13 mouse cellular contexts compared by ENCODE assay signal in genomic region chr17:28000851-28001250, GRCm38 (mm10).
A peak's percentile ranks its signal among the peaks of the same experiment; 100 is the strongest.
DNase-seq lines count a peak whose midpoint lies in the region; ATAC-seq and TF ChIP-seq lines count a peak whose summit lies in the region.
"Had no signal": no experiment of that assay in that cellular context is flagged by ENCODE, and none has a peak within 500 bp of the region (broad histone marks: within the 10 kb centered on the region; RNA-seq: fewer than 3 reads in every experiment).

No protein-coding gene starts in this region.

- no peaks in the 10 kb centered on the region for H3K27me3 ChIP-seq in forebrain, postnatal 0 days (ENCODE audit: insufficient read depth, low read length)
- H3K27me3 ChIP-seq in forebrain, embryonic 16.5 days (replicated peaks; ENCODE audit: control insufficient read depth, insufficient read depth, low read length): no peaks in the 10 kb centered on the region
- H3K27me3 ChIP-seq in limb, embryonic 12.5 days: no peaks in the 10 kb centered on the region
- H3K27me3 ChIP-seq: heart, embryonic 15.5 days; midbrain, embryonic 12.5 days had no signal

- DNase-seq in forebrain, postnatal 0 days: no peak
- DNase-seq in lung, postnatal 36 days: peak; percentile 25
- no peak for DNase-seq in lung, postnatal 14 days
- peak; percentile 61 for DNase-seq in brain, embryonic 14.5 days (ENCODE audit: low read depth)
- no peak for DNase-seq in frontal cortex, adult 2 months (ENCODE audit: extremely low spot score in 1 of 2, low spot score in 1 of 2)
- DNase-seq: cerebellum, adult 18-20 months; kidney, postnatal 10 days; thymus, postnatal 36 days had no signal

- H3K4me2 ChIP-seq in forebrain, postnatal 0 days (ENCODE audit: low read depth): no peak overlapping the region
- no peak overlapping the region for H3K4me2 ChIP-seq in forebrain, embryonic 16.5 days (ENCODE audit: low read length)
- no peak overlapping the region for H3K4me2 ChIP-seq in limb, embryonic 12.5 days
- H3K4me2 ChIP-seq: heart, embryonic 15.5 days; midbrain, embryonic 12.5 days had no signal

- H3K4me1 ChIP-seq in forebrain, postnatal 0 days (ENCODE audit: insufficient read depth): no peaks in the 10 kb centered on the region
- peaks cover 10% of the 10 kb centered on the region for H3K4me1 ChIP-seq in forebrain, embryonic 16.5 days (replicated peaks; ENCODE audit: control insufficient read depth, insufficient read depth, low read length)
- peaks cover 55% of the 10 kb centered on the region for H3K4me1 ChIP-seq in limb, embryonic 12.5 days (replicated peaks)

- TF ChIP-seq POLR2A in brain, embryonic 14.5 days (IDR thresholded peaks at IDR 0.05; ENCODE audit: borderline replicate concordance, extremely low read depth, insufficient read depth, insufficient read length, poor library complexity, severe bottlenecking): no peak

- H3K9ac ChIP-seq in forebrain, postnatal 0 days: no peak overlapping the region
- H3K9ac ChIP-seq in forebrain, embryonic 16.5 days (replicated peaks; ENCODE audit: low read depth, low read length): no peak overlapping the region
- H3K9ac ChIP-seq in limb, embryonic 12.5 days (replicated peaks): no peak overlapping the region
- H3K9ac ChIP-seq: heart, embryonic 15.5 days had no signal

- TF ChIP-seq CTCF in forebrain, postnatal 0 days (IDR thresholded peaks at IDR 0.05; ENCODE audit: low read depth): no peak
- no peak for TF ChIP-seq CTCF in brain, embryonic 14.5 days (IDR thresholded peaks at IDR 0.05; ENCODE audit: borderline replicate concordance, extremely low read depth, insufficient read depth, insufficient read length)

- 34% methylated on average over 1 of the region's 1 CpGs for WGBS in forebrain, postnatal 0 days
- WGBS in forebrain, embryonic 16.5 days: 33% methylated on average over 1 of the region's 1 CpGs
- WGBS in limb, embryonic 12.5 days: 52% methylated on average over 1 of the region's 1 CpGs

- peak; percentile 45; the same call in 1 of the 2 replicates for ATAC-seq in forebrain, postnatal 0 days
- ATAC-seq in forebrain, embryonic 16.5 days: no peak
- 0 out of 2 replicates have a peak, but pooled peaks have one; percentile 18 for ATAC-seq in limb, embryonic 12.5 days (ENCODE audit: insufficient number of reproducible peaks, insufficient read depth, low FRiP score, low TSS enrichment, low read depth)
- ATAC-seq in inflammation-experienced regulatory T-cells, adult 6 months: no peak

- H3K4me3 ChIP-seq in forebrain, postnatal 0 days (ENCODE audit: low read depth, low read length): no peak overlapping the region
- no peak overlapping the region for H3K4me3 ChIP-seq in forebrain, embryonic 16.5 days (replicated peaks; ENCODE audit: low read length)
- no peak overlapping the region for H3K4me3 ChIP-seq in limb, embryonic 12.5 days (replicated peaks)
- H3K4me3 ChIP-seq: heart, embryonic 15.5 days; midbrain, embryonic 12.5 days had no signal

- H3K36me3 ChIP-seq in forebrain, postnatal 0 days (ENCODE audit: insufficient read depth): peaks cover 13% of the 10 kb centered on the region
- H3K36me3 ChIP-seq in forebrain, embryonic 16.5 days (ENCODE audit: control insufficient read depth, insufficient read depth): peaks cover 8% of the 10 kb centered on the region; the same call in 1 of the 2 replicates
- peaks cover 35% of the 10 kb centered on the region for H3K36me3 ChIP-seq in limb, embryonic 12.5 days

- no peak overlapping the region for H3K27ac ChIP-seq in forebrain, postnatal 0 days (ENCODE audit: low read depth, low read length)
- H3K27ac ChIP-seq in forebrain, embryonic 16.5 days (ENCODE audit: low read length): no peak overlapping the region
- peak overlapping the region; percentile 81 for H3K27ac ChIP-seq in limb, embryonic 12.5 days
- H3K27ac ChIP-seq: heart, embryonic 15.5 days; midbrain, embryonic 12.5 days had no signal

- no peaks in the 10 kb centered on the region for H3K9me3 ChIP-seq in forebrain, postnatal 0 days (ENCODE audit: low read length)
- H3K9me3 ChIP-seq in forebrain, embryonic 16.5 days (ENCODE audit: control insufficient read depth, low read length): no peaks in the 10 kb centered on the region
- no peaks in the 10 kb centered on the region for H3K9me3 ChIP-seq in limb, embryonic 12.5 days
- H3K9me3 ChIP-seq: heart, embryonic 15.5 days; midbrain, embryonic 12.5 days had no signal

Comparison
In these comparisons a context has a peak if more than half of its experiments do, and no peak if none do; other contexts are left out.
1. ATAC-seq: peak in forebrain, postnatal 0 days (single experiment) and limb, embryonic 12.5 days (single experiment); none in forebrain, embryonic 16.5 days (single experiment) and inflammation-experienced regulatory T-cells, adult 6 months (single experiment).
2. DNase-seq: peak in lung, postnatal 36 days (single experiment) and brain, embryonic 14.5 days (single experiment); none in forebrain, postnatal 0 days (single experiment), lung, postnatal 14 days (single experiment) and frontal cortex, adult 2 months (0 of 2).